Mouse (Mus musculus): ENCODE measurements around the gene Fbf1.

DNA sequence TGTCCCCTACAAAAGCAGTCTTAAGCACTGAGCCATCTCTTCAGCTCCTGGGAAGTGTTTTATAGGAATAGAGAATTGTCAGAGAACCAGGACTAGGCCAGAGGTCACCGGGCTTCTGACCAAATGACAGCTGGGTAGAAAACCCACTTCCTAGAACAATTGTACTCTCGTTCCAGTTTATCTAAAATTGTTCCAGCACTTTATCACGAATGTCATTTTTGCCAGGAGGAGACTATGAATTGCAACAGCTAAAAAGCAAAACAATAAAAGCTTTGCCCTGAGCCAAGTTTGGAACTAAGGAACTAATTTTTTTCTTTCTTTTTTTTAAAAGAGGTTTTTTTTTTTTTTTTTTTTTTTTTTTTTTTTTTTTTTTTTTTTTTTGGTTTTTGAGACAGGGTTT lies 72.4 kb downstream of the Fbf1 start:
- TF ChIP-seq CTCF (IDR thresholded peaks at IDR 0.05; ENCODE audit: borderline replicate concordance, extremely low read depth, insufficient read depth, insufficient read length) = no peak
- TF ChIP-seq POLR2A (IDR thresholded peaks at IDR 0.05; ENCODE audit: borderline replicate concordance, extremely low read depth, insufficient read depth, insufficient read length, poor library complexity, severe bottlenecking) = no peak

All from brain, embryonic 14.5 days (tissue).